Mouse (Mus musculus): ENCODE measurements around the gene Pfpl.

Pfpl gene

DNA sequence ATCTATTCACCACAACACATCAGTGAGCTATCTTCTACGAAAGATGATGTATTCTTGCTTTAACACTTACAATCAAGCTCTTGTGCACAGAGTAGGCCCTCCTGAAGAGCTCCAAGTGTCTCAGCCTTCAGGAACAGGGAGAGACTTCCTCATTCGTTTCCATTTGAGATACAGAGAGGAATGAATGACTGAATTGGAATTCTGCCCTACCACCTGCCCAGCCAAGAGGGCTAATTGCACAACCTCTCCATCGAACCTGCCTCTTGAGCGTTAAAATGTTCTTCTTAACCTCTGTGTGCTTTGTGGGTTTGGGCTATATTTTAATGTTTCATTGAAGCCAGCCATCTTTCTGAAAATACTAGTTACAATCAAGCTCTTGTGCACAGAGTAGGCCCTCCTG is 37.0 kb downstream of the Pfpl start:
- DNase-seq (ENCODE audit: extremely low spot score), result no peak

DNA sequence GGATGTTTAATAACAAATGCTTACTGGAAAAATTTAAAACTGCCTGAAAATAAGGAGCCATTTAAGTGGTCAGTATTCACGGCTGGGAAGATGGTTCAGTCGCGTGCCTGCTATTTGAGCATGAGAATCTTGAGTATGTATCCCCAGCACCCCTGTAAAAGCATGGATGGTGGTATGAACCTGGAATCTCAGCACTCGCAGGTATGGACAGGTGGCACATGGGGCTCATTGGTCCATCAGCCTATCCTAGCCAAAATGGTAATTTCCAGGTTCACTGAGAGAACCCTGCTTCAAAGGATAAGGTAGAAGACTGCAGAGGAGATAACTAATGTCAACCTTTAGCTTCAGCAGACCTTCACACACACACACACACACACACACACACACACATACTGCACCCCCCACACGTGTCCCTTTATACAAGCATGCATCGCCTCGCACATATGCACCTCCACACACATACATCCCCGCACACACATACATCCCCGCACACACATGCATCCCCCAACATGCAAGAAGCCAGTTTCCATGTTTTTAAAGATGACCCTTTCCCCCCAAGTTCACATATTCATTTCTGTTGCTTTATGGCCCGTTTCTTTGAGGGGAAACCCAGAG is 37.9 kb downstream of the Pfpl start:
- no peak for DNase-seq (ENCODE audit: extremely low spot score)

DNA sequence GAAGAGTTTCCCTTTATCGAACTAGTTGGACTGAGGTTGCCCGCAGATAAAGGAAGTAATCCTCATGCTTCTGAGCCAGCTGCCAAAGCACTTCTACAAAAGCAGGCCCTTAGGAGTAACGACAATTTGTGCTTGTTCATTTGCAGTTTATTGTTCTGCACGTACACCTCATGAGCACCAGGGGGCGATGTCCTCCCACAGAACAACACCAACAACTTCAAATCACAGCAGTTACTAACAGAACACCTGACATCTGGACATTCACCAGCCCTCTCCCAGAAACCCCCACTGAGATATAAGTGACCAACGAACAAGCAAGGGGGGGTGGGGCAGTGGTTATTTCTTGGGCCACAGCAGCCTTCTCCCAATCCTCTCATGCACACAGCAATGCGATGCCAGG is 38.5 kb downstream of the Pfpl start:
- DNase-seq (ENCODE audit: extremely low spot score), result peak; percentile 52

DNA sequence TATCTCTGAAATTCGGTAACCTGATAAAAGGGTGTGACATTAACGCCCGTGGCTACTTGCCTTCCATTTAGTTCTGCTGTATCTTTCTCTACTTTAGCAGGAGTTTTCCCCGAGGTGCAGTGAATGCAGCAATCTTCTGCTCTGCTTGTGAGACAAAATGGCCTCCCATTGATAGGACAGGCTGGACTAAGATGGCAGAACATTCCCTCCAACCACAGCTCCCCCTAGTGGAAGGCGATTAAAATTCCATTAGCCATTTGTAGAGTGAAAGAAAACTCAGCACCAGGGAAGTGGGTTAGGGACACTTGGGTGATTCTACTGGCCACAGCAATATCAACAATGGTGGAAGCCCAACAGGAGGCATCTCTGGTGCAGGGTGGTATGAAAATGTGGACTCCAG is 39.7 kb downstream of the Pfpl start:
- DNase-seq (ENCODE audit: extremely low spot score), result peak; percentile 47

DNA sequence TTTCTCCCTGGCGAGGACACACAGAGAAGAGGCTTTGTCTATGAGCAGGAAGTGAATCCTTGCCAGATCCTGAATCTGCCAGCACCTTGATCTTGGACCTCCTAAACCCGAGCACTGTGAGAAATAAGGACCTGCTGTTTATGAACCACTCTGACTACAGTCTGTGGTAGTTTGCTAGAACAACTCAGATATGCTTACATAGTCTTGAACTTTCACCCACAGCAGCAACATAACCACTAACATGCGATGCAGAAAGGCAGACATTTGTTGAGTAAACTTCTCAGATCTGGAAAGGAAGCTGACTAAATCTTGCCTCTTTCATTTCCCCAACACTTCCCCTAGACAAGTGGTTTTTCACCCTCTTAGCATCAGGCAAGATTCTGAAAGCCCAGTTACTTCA is 44.2 kb downstream of the Pfpl start:
- DNase-seq (ENCODE audit: extremely low spot score), result no peak

DNA sequence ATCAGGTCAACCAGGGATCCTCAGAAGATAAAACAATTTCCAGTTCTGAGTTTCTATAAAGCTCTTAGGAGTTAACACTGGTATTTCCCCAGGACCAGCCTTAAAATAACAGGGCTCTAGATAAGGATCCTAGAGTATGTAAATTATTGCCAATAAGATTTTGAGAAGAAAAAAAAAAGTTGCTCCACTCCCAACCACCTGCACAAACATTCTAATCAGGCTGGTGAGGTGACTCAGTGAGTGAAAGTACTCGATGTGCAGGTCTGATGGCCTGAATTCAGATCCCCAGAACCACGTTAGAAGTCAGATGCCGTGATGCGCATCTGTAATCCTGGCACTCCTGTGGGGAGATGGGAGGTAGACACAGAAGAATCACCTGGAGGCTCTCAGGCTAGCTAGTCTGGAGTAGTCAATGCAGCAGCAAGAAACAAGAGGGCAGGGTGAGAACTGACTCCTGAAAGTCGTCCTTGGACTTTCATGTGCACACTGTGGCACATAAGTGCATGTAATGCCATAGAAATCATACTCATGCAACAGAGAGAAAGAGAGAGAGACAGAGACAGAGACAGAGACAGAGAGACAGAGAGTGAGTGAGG is 44.8 kb downstream of the Pfpl start:
- DNase-seq (ENCODE audit: extremely low spot score), result no peak

DNA sequence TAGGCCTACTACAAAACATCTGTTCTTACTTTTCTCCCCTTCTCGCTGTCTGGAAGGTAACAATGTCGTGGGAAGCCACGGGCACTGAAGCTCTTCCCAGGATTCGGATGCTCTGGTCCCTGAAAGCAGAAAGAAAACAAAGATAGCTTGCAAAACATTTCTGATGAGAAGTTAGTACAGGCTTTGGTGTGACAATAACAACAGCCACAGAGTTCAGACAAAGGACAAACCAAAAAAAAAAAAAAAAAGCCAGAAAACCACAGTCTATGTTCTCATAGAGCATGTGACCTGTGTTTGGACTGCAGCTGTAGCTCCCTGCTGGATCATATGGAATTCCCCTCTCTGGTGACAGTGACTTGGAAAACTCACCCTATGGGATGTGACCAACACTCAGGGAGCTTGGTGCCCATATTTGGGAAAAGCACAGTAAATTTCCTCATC is 45.5 kb downstream of the Pfpl start:
- no peak for DNase-seq (ENCODE audit: extremely low spot score)

DNA sequence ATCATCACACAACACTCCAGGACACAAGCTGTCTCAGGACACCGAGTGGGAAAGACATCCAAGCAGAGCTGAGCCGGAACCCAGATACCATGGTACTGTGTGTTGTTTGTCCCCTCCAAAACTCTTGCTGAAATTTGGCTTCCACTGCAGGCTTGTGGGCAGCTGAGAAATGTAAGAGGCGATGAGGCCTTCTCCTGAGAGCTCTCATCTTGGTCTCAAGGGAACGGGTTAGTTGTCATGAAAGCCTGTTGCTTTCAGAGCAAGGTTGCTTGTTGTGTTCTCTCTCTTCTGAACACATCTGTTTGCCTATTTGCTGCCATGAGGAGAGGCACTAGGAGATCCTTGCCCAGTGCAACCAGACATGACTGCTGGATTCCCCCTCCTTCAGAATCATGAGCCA is 46.2 kb downstream of the Pfpl start:
- no peak for DNase-seq (ENCODE audit: extremely low spot score)

DNA sequence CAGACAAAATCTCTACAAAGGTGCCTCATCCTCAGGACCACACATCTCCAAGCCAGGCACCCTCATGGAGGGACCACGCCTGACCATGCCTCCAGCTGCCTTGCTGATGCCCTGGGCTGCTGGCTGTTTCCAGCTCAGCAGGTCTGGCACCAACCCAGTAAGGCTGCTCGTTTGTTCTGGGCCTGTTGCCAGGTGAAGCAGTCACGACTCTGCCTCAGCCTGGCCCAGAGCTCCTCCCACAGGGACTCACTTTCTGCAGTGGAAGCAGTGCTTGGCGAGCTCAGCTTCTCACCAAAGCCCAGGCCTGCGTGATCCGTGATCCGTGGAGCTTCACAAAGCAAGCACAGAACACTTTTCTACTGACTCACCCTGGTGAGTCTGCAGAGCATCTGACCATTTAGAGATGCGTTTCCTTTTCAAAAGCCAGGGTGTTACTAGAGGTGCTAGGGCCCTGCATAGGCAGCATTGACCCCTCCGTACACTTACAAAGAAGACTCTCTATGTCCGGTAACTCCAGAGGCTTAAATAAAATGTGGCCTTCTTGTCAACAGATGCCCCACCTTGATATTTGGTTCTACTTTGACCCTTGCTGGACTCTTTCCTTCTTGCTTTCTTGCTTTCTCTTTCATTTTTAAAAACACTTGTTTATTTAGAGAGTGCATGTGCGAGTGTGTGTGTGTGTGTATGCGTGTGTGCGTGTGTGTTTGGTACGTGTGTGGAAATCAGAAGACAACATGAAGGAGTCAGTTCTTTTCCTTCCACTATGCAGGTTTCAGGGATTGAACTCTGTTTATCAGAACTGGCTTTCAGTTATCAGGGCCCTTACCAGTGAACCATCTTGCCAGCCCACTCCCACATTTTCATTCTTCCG is 47.9 kb downstream of the Pfpl start:
- DNase-seq (ENCODE audit: extremely low spot score), result no peak

DNA sequence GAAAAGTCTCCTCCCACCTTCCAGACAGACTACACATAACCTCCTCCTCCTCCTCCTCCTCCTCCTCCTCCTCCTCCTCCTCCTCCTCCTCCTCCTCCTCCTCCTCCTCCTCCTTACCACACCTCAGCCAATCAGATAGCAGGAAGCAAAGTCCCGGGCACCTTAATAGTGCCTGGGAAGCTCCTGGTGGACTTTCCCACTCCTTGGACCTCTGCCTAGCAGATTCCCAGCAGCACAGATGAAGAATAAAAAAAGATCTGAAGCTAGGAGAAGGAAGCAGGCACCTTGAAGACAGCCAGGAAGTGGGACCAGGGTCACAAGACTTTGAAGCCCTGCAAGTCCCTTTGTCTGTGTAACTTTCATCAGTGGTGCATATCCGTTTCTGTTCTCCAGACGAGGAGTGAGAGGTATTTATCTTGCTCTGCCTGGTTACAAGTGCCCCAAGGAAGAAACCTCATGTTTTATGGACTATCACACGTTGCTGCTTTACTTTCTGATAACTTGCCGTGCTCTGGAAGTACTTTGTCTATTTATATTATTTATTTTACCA is 49.1 kb downstream of the Pfpl start:
- no peak for DNase-seq (ENCODE audit: extremely low spot score)

DNA sequence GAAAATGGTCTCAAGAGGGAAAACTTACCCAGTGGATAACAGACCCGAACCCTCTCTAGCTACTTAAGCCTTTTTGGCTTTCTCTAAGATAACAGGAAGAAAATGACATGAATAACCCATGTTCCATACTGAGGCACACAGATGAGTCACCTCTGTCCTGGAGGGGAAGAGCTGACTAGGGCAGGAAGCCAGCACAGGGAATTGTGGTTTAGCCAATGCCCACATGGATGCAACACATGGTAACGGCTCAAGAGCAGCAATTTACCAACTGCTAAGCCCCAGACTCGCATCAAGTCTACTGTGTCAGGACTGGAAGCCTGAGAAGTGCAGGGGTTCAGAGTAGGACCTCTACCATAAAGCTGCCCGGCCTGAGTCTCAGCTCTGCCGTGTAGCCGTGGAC is 50.7 kb downstream of the Pfpl start:
- no peak for DNase-seq (ENCODE audit: extremely low spot score)
